ENCODE assay signal across 16 mouse cellular contexts in genomic region chr5:28530202-28530855, GRCm38 (mm10).
DNase-seq lines count a peak whose midpoint lies in the region; ATAC-seq and TF ChIP-seq lines count a peak whose summit lies in the region.
"Had no signal": no experiment of that assay in that cellular context is flagged by ENCODE, and none has a peak within 500 bp of the region (broad histone marks: within the 10 kb centered on the region; RNA-seq: fewer than 3 reads in every experiment).

No protein-coding gene starts in this region.

- no peaks in the 10 kb centered on the region for H3K4me1 ChIP-seq in liver, postnatal 0 days (ENCODE audit: insufficient read depth)
- H3K4me1 ChIP-seq in liver, embryonic 12.5 days: no peaks in the 10 kb centered on the region
- no peaks in the 10 kb centered on the region for H3K4me1 ChIP-seq in heart, embryonic 11.5 days (ENCODE audit: control insufficient read depth, insufficient read depth, low read length)
- H3K4me1 ChIP-seq in forebrain, embryonic 12.5 days: peaks cover 4% of the 10 kb centered on the region; the same call in 1 of the 2 replicates
- H3K4me1 ChIP-seq: embryonic facial prominence, embryonic 12.5 days; limb, embryonic 12.5 days had no signal

- no peaks in the 10 kb centered on the region for H3K36me3 ChIP-seq in liver, postnatal 0 days (replicated peaks; ENCODE audit: insufficient read depth, low read length)
- no peaks in the 10 kb centered on the region for H3K36me3 ChIP-seq in liver, embryonic 12.5 days
- H3K36me3 ChIP-seq in heart, embryonic 11.5 days (ENCODE audit: control insufficient read depth, insufficient read depth, low read length): no peaks in the 10 kb centered on the region
- H3K36me3 ChIP-seq in forebrain, embryonic 12.5 days (replicated peaks): no peaks in the 10 kb centered on the region
- H3K36me3 ChIP-seq: embryonic facial prominence, embryonic 12.5 days; limb, embryonic 12.5 days had no signal

- ATAC-seq in liver, postnatal 0 days: peak; percentile 94
- ATAC-seq in liver, embryonic 12.5 days: no peak
- ATAC-seq in heart, embryonic 11.5 days (replicated peaks; ENCODE audit: insufficient number of reproducible peaks, low FRiP score, low TSS enrichment): no peak
- no peak for ATAC-seq in forebrain, embryonic 12.5 days (ENCODE audit: low FRiP score)
- ATAC-seq: activated CD4-positive, CD25-positive, alpha-beta regulatory T cell, adult 4 months had no signal

- peak; percentile 43 for DNase-seq in adrenal gland, postnatal 10 days
- DNase-seq in adrenal gland, adult 8-10 months: no peak
- DNase-seq in liver, postnatal 0 days: peak; percentile 71
- DNase-seq in kidney, postnatal 10 days: peak; percentile 62
- peak; percentile 86 for DNase-seq in urinary bladder, postnatal 14 days (ENCODE audit: low spot score)
- DNase-seq: cerebellum, adult 9-10 months; thymus, postnatal 4 days had no signal

- WGBS in liver, postnatal 0 days (ENCODE audit: insufficient replicate concordance): 32% methylated on average over 6 of the region's 6 CpGs
- 43% methylated on average over 6 of the region's 6 CpGs for WGBS in liver, embryonic 12.5 days (ENCODE audit: insufficient replicate concordance)
- 59% methylated on average over 6 of the region's 6 CpGs for WGBS in heart, embryonic 11.5 days (ENCODE audit: insufficient replicate concordance)
- 42% methylated on average over 6 of the region's 6 CpGs for WGBS in forebrain, embryonic 12.5 days

- no peak overlapping the region for H3K4me3 ChIP-seq in liver, postnatal 0 days (ENCODE audit: low read depth, low read length)
- H3K4me3 ChIP-seq in liver, embryonic 12.5 days: no peak overlapping the region
- no peak overlapping the region for H3K4me3 ChIP-seq in heart, embryonic 11.5 days (ENCODE audit: low read depth, low read length)
- H3K4me3 ChIP-seq in forebrain, embryonic 12.5 days (replicated peaks): no peak overlapping the region
- H3K4me3 ChIP-seq: embryonic facial prominence, embryonic 12.5 days; layer of hippocampus, adult 2 months; limb, embryonic 12.5 days had no signal

- H3K9ac ChIP-seq in liver, postnatal 0 days (replicated peaks): no peak overlapping the region
- no peak overlapping the region for H3K9ac ChIP-seq in liver, embryonic 12.5 days
- no peak overlapping the region for H3K9ac ChIP-seq in heart, embryonic 11.5 days (ENCODE audit: low read depth, low read length)
- H3K9ac ChIP-seq in forebrain, embryonic 12.5 days: no peak overlapping the region
- H3K9ac ChIP-seq: embryonic facial prominence, embryonic 12.5 days; hindbrain, embryonic 14.5 days; limb, embryonic 12.5 days had no signal

- H3K9me3 ChIP-seq in liver, postnatal 0 days (ENCODE audit: low read length): no peaks in the 10 kb centered on the region
- H3K9me3 ChIP-seq in liver, embryonic 12.5 days (replicated peaks): no peaks in the 10 kb centered on the region
- no peaks in the 10 kb centered on the region for H3K9me3 ChIP-seq in heart, embryonic 11.5 days (replicated peaks; ENCODE audit: control insufficient read depth, low read length)
- no peaks in the 10 kb centered on the region for H3K9me3 ChIP-seq in forebrain, embryonic 12.5 days
- H3K9me3 ChIP-seq: embryonic facial prominence, embryonic 12.5 days; limb, embryonic 12.5 days had no signal

- no peaks in the 10 kb centered on the region for H3K27me3 ChIP-seq in liver, postnatal 0 days (ENCODE audit: insufficient read depth, low read length)
- no peaks in the 10 kb centered on the region for H3K27me3 ChIP-seq in liver, embryonic 12.5 days (replicated peaks)
- no peaks in the 10 kb centered on the region for H3K27me3 ChIP-seq in heart, embryonic 11.5 days (ENCODE audit: control insufficient read depth, insufficient read depth, low read length)
- no peaks in the 10 kb centered on the region for H3K27me3 ChIP-seq in forebrain, embryonic 12.5 days
- H3K27me3 ChIP-seq: embryonic facial prominence, embryonic 12.5 days; limb, embryonic 12.5 days had no signal

- H3K4me2 ChIP-seq in liver, postnatal 0 days (ENCODE audit: low read depth, low read length): peak overlapping the region; percentile 45
- no peak overlapping the region for H3K4me2 ChIP-seq in liver, embryonic 12.5 days
- H3K4me2 ChIP-seq in heart, embryonic 11.5 days: no peak overlapping the region
- no peak overlapping the region for H3K4me2 ChIP-seq in forebrain, embryonic 12.5 days
- H3K4me2 ChIP-seq: embryonic facial prominence, embryonic 12.5 days; hindbrain, embryonic 14.5 days; limb, embryonic 12.5 days had no signal

- no peak for TF ChIP-seq CTCF in liver, postnatal 0 days (IDR thresholded peaks at IDR 0.05; ENCODE audit: low read depth)

- H3K27ac ChIP-seq in liver, postnatal 0 days (ENCODE audit: low read depth): peak overlapping the region; percentile 29; the same call in 1 of the 2 replicates
- H3K27ac ChIP-seq in liver, embryonic 12.5 days: no peak overlapping the region
- H3K27ac ChIP-seq in heart, embryonic 11.5 days (ENCODE audit: low read depth, low read length): no peak overlapping the region
- H3K27ac ChIP-seq in forebrain, embryonic 12.5 days: no peak overlapping the region
- H3K27ac ChIP-seq: embryonic facial prominence, embryonic 12.5 days; hindbrain, embryonic 14.5 days; layer of hippocampus, adult 2 months; limb, embryonic 12.5 days; macrophage had no signal

- no peak for TF ChIP-seq EP300 in liver, postnatal 0 days (IDR thresholded peaks at IDR 0.05; ENCODE audit: low read depth)
